Mouse (Mus musculus): ENCODE measurements around the gene Ascc1. TPM values are rescaled to one million over a fixed set of nuclear protein-coding genes. Genes with fewer than 3 reads are reported as not detected.

Gene Ascc1
- total RNA-seq (2023), result 15.9 to 21.6 TPM (median 17.8 TPM) in 4 replicates

DNA sequence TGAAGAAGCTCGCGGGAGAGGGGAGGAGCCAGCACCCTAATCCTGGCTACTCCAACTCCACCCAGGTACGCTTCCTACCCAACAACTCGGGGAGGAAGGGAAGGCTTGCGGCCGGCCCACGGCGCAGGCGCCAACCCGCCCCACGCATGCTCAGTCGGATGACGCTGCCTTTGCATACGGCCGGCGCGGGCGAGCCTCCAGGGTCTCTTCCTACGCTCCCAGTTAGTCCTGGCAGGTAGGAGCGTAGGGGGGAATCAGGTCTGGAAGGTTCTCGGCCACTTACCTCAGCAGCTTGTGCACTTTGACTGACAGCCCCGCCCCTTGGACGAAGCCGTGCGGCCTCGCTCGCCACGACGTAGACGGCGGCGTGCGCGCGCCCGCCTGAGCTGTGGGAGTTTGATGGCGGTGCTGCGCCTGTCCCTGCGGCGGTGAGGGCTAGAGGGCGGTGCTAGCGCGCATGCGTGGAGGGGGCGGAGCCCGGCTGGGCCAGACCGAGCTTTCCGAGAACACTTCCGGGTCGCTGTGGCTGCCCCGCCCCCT, at the start of gene Ascc1, which contains the start of gene Anapc16:
Gene Ascc1, plus strand, starts transcription at position 133 of the 540 bp plus-strand sequence.
Gene Anapc16, minus strand, starts transcription at position 463 of the 540 bp plus-strand sequence.

DNA sequence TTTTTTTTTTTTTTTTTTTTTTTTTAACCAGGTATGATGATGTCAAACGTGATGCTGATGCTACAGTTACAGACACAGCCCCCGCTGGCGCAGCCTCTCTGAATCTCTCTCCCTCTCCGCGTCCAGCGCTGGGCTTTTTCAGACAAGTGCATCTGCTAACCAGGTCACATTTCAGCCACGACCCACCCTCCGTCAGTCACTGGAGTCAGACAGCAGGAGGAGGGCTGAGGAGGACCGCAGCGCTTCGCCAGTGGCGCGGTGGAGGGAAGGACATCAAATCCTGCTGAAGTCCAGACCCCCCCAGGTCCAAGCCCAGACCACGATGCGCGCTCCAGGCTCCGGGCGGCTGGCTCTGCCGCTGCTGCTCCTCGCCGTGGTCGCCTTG, 103.5 kb downstream of the Ascc1 start, which contains the start of gene Spock2:
Gene Spock2, plus strand, starts transcription at position 74 of the 385 bp plus-strand sequence.

Other genes with a start within 250 kb of the Ascc1 start
- gene Dnajb12, start 123.2 kb upstream of the Ascc1 start, total RNA-seq (2023), result 43.7 to 47.0 TPM (median 44.7 TPM) in 4 replicates
- 21.2 to 22.9 TPM (median 21.4 TPM) in 4 replicates for gene Ddit4, start 51.0 kb upstream of the Ascc1 start, total RNA-seq (2023)
- 51.8 to 63.6 TPM (median 58.5 TPM) in 4 replicates for gene Anapc16, start 330 bp downstream of the Ascc1 start, total RNA-seq (2023)
- gene Spock2, start 103.4 kb downstream of the Ascc1 start, total RNA-seq (2023), result 0.55 to 1.2 TPM (median 0.92 TPM) in 4 replicates
- gene Chst3, start 216.5 kb downstream of the Ascc1 start, total RNA-seq (2023), result 129 to 156 TPM (median 134 TPM) in 4 replicates

Data from B cell, adult 62 days (primary cell).